Mouse (Mus musculus) thymus, postnatal 25 days (tissue): ENCODE measurements around the gene Ppp1r9a.

Experiments used
- DNase-seq: peaks from one replicate; pipeline ENCODE4 v3.0.0; 2022

Gene Ppp1r9a

DNA sequence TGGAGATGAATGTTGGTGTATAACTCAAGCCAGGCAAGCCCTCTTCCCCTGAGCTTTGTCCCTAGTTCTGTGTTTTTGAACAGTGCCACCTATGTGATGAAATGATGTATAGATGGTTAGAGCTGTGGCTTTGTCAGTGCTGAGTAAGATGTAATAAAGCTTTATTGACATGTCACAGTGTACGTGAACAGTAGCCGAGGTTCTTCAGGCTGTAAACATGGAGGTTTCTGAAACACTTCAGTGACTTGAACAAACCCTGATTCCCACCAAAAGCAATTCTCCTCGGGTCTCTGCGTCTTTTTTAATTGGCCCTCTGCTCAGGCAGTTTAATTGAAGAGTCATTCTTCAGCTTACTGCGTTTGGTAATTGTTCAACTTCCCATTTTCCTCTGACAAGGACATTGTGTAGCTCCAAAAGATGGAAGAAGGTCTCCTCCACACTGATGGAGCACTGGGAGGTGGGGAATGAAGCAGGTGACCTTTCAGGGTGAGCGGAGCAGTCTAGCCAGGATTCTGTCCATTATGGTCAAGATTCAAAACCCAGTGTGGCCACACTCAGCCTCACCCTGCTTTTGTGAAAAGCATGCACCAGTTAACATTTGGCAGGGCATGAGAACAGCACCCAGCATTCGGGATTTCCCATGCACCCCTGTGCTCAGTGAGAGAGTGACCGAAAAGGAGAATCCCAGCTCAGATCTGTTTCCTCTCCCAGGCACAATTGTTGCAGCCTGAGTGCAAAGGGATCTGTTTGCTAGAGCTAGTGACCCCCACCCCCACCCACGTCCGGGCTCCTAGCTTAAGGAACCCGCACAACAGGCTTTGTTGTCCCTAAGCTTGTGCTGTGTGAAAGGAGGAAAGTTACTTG, 108.1 kb downstream of the Ppp1r9a start:
- DNase-seq = no peak

- no peak for DNase-seq
Observed at GRCm38 (mm10) chr6:5012794-5013193, 110.1 kb downstream of the Ppp1r9a start.

DNA sequence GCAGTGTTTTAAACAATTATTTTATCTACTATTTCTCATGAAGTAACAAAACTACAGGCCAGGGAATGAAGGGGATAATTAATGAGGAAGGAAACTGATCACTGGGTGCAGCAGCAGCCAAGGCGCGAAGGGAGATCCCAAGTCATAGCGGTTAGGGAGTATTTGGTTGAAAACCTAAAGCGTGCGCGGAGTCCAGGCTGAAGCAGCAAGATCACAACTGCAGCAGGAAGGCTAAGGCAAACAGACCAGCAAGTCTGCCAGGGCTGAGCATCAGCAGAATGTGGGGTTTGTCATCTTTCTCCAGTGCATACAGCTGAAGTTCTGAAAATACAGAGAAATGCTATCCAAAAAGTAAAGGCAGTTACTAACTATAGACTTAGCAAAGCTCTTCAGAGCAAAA, 111.8 kb downstream of the Ppp1r9a start:
- no peak for DNase-seq

DNA sequence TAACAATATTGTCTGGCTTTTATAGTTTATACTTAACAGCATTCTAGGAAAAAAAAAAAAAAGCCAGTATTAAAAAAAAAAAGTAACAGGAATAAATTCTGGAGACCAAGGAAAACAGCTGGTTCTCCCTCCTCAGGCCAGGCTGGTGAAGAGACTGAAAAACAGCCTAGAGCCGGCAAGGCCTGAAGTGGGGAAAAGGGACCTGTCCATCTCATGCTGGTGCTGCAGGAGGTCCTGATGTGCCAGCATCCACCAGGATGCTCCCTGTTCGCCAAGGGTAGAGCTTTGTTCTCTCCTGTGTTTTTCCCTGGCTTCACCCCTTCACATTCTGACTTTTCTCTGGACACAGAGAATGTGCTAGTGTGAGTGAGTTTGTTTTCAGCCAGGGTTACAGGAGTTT, 112.5 kb downstream of the Ppp1r9a start:
- DNase-seq = no peak

DNA sequence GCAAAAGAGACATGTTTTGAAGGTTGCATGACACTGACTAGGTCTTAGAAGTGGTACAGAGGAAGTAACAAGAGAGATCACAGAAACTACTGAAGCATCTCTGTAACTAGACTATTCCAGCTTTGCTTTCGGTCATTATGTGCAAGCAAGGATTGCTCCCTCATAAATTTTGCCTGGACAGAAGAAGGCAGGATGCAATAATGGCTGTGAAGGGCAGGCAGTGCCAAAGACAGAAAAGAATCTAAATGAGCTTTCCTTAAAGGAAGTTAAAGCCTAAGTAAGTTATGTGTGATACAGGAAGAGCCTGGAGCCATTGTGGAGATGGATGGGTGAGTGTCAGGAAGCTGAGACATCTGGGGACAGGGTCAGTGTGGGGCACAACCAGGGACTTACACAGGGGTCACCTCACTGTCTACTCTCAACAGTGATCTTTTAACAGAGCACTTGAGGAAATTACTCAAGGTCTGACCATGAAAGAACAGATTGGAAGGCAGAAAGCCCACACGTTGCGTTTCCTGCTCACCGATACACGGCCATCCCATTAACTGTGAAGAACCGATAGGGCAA, 115.3 kb downstream of the Ppp1r9a start:
- DNase-seq = no peak

DNA sequence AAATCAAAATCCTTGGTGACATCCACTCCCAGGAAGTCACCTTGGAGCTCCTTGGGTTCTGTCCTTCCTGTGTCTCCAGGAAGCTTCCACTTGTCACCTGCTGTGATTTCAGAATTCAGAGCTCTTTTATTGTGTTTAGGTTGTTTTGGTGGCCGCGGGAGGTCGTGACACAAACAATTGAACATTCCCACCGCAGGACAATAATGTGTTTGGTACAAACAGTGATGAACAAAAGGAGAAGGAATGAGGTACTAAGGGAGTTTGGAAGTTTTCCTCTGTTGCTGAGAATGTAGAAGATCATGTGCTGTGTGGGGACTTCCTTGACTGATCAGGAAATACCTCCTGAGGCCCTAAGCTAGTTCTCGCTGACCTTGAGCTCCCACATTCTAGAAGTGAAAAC, 116.5 kb downstream of the Ppp1r9a start:
- DNase-seq = no peak

- DNase-seq = no peak
Observed at GRCm38 (mm10) chr6:5019969-5020368, 117.3 kb downstream of the Ppp1r9a start.

GRCm38 (mm10) chr6:5020510-5020909, 117.8 kb downstream of the Ppp1r9a start:
- no peak for DNase-seq

DNA sequence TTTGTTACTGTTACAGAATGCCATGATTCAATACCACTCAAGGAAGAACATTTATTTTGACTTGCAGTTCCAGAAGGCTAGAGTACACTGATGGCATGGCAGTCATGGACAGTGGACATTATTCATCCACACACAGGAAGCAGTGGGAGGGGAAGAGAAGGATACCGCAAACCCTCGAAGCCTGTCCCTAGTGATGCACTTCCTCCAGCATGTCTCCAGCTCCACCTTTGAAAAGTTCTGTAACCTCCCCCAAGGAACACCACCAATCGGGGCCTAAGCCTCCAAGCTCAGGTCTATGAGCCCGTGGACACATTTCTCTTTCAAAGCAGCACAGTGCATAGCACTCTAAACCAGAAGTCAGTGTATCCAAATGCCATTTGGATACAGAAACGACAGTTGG, 120.0 kb downstream of the Ppp1r9a start:
- DNase-seq = no peak

DNA sequence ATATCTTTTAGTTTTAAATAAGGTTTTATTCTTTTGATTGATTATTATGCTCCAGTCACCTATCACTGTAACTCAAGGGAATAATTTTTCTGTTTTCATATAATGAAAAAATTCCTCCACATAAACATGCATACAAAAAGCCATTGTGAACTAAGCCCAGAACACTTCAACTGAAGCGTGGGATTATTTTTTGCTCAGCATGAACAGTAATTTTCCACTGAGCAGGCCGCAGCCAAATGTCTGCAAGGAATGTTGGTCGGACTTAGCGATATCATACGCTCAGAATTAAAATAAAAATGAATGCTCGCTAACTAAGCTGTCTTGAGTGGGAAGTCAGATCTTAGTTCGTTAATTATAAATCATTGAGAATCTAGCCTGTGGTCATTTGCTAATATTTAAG, 122.2 kb downstream of the Ppp1r9a start:
- no peak for DNase-seq

DNA sequence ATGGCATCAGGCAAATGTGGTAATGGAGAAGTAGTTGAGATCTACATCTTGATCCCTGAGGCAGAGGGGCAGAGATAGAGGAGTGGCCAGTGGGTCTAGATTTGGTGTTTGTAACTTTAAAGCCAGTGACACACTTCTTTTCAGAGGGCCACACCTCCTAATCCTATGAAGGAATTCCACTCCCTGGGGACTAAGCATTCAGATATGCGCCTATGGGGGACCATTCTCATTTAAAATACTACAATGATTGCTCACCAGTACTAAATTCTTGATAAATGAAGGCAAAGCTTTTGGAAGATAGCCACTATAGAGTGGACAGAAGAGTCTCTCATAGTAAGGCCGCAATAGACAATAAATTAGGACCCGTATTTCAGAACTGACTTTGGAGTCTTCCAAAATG, 124.1 kb downstream of the Ppp1r9a start:
- DNase-seq = no peak

DNA sequence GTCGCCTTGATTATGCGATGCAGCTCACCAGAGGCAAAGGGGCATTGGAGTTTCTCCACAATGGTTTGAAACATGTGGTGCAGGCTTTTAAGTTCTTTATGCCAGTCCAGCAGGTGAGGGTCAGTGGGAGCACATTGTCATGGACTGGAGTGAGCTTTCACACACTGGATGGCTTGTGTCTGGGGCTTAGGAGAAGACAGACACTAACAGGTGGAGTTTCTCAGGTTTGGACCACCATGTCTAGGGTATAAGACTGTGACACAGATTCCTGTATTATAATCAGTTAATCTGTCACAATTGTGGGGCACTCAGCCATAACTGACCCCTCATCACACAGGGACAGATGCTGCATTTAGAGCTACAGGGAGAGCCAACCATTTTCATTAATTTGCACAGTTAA, 124.5 kb downstream of the Ppp1r9a start:
- DNase-seq = no peak

- DNase-seq = no peak
Observed at GRCm38 (mm10) chr6:5027801-5028200, 125.1 kb downstream of the Ppp1r9a start.

- DNase-seq = no peak
Observed at GRCm38 (mm10) chr6:5029205-5029927, 126.6 kb downstream of the Ppp1r9a start.

- DNase-seq = no peak
Observed at GRCm38 (mm10) chr6:5029956-5030355, 127.2 kb downstream of the Ppp1r9a start.

GRCm38 (mm10) chr6:5032986-5033633, 130.4 kb downstream of the Ppp1r9a start:
- DNase-seq = no peak

- no peak for DNase-seq
Observed at GRCm38 (mm10) chr6:5037225-5037624, 134.5 kb downstream of the Ppp1r9a start.

DNA sequence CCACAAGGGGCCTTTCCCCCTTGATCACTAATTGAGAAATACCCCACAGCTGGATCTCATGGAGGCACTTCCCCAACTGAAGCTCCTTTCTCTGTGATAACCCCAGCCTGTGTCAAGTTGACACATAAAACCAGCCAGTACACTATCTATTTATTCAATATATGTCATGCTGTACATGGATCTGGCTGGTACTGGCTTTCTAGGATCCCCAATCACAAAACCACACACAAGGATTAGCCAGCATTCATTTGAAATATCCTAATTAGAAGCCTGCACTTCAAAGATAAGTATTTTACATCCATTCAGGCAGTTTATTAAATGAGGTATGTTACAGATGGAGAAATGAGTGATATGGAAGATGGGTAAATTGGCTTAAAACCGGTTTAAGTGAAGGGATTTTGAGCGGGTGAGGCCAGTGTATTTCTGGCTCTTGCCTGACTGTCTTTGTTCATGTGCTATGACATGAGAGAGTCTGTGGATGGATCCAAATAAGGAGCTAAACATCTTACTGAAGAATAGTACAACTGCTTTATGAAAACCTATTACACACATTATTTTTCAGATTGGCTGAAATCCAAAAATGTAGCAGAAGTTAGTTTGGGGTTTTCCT, 135.5 kb downstream of the Ppp1r9a start:
- DNase-seq = no peak

- no peak for DNase-seq
Observed at GRCm38 (mm10) chr6:5039316-5039715, 136.6 kb downstream of the Ppp1r9a start.

DNA sequence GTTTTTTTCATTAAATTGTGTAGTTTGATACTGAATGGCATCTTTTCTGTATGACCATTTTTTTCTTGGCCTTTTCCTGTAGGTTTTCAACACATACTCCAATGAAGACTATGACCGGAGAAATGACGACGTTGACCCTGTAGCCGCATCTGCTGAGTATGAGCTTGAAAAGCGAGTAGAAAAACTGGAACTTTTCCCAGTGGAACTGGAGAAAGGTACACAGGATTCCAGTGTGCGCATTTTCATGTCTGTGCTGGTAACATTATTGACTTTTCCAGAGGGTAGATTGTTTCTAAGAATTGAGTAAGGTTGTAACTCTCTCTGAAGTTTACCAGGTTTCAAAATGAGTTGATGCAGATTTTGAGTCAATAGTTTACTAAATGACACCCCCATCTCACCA, 143.1 kb downstream of the Ppp1r9a start:
- no peak for DNase-seq

DNA sequence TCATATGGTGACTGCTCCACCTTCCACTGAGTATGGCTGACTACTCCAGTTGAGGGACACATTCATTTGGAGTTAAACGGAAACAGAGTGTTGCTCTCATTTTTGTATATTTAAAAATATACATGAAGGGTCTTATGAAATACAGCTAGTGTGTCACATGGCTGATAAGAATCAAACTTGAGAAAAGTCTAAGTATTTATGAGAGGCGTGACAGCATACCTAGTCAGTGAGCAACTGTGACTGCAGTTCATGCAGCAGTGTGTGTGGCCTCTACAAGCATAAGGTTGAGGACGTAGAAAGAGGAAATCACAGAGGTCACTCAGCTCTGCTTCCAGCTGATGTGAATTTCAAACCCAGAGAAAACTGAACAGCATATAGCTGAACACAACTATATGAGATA, 145.3 kb downstream of the Ppp1r9a start:
- DNase-seq = no peak

DNA sequence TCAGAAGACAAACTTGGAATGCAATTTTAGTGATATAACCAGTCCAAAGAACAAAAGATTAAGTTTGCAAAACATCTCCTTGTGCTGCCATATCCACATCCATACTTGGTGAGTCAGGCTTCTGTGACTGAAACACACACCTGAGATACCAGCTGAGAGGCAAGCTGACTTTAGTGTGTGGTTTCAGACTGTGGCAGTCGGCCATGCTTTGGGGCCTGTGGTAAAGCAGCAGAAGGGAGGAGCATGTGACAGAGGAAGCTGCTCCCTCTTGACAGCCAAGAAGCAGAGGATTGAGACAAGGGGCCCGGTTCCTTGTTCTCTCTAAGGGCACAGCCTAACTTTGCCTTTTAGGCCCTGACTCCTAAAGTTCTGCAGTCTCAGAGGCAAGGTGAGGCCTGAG, 149.6 kb downstream of the Ppp1r9a start:
- DNase-seq = no peak

GRCm38 (mm10) chr6:5054446-5055095, 151.9 kb downstream of the Ppp1r9a start:
- no peak for DNase-seq
